Mouse (Mus musculus) neural tube, embryonic 10.5 days (tissue): ENCODE results near the gene Mecom.

Source experiments
- DNase-seq: peaks from one replicate; pipeline ENCODE4 v3.0.0-alpha.2; 2017; ENCODE audit warnings: low spot score; ENCODE audit errors: extremely low spot score

Mecom gene

GRCm38 (mm10) chr3:30361190-30361589 lies 186.6 kb downstream of the Mecom start:
- DNase-seq, result no peak

- peak; percentile 10 for DNase-seq
Observed at GRCm38 (mm10) chr3:30353878-30354727, 193.7 kb downstream of the Mecom start.

GRCm38 (mm10) chr3:30349279-30349678 lies 198.5 kb downstream of the Mecom start:
- DNase-seq, result no peak

- DNase-seq, result no peak
Observed at GRCm38 (mm10) chr3:30344151-30344550, 203.7 kb downstream of the Mecom start.

GRCm38 (mm10) chr3:30332337-30332736 lies 215.5 kb downstream of the Mecom start:
- DNase-seq, result no peak

GRCm38 (mm10) chr3:30330476-30330875 lies 217.3 kb downstream of the Mecom start:
- no peak for DNase-seq

GRCm38 (mm10) chr3:30330021-30330420 lies 217.8 kb downstream of the Mecom start:
- no peak for DNase-seq

GRCm38 (mm10) chr3:30314955-30315354 lies 232.9 kb downstream of the Mecom start:
- DNase-seq, result no peak

- DNase-seq, result no peak
Observed at GRCm38 (mm10) chr3:30308081-30308480, 239.7 kb downstream of the Mecom start.

GRCm38 (mm10) chr3:30307601-30308000 lies 240.2 kb downstream of the Mecom start:
- DNase-seq, result no peak

GRCm38 (mm10) chr3:30306080-30306479 lies 241.7 kb downstream of the Mecom start:
- no peak for DNase-seq

GRCm38 (mm10) chr3:30299460-30299859 lies 248.3 kb downstream of the Mecom start:
- DNase-seq, result no peak

GRCm38 (mm10) chr3:30294433-30294832 lies 253.4 kb downstream of the Mecom start:
- no peak for DNase-seq

- DNase-seq, result no peak
Observed at GRCm38 (mm10) chr3:30286529-30286928, 261.3 kb downstream of the Mecom start.

- DNase-seq, result no peak
Observed at GRCm38 (mm10) chr3:30284094-30284493, 263.7 kb downstream of the Mecom start.

- DNase-seq, result no peak
Observed at GRCm38 (mm10) chr3:30283562-30283961, 264.2 kb downstream of the Mecom start.

GRCm38 (mm10) chr3:30277569-30277968 lies 270.2 kb downstream of the Mecom start:
- no peak for DNase-seq

GRCm38 (mm10) chr3:30276099-30276498 lies 271.7 kb downstream of the Mecom start:
- DNase-seq, result no peak

- DNase-seq, result no peak
Observed at GRCm38 (mm10) chr3:30269253-30269652, 278.6 kb downstream of the Mecom start.

GRCm38 (mm10) chr3:30260945-30261344 lies 286.9 kb downstream of the Mecom start:
- no peak for DNase-seq

GRCm38 (mm10) chr3:30258421-30258820 lies 289.4 kb downstream of the Mecom start:
- DNase-seq, result no peak

- DNase-seq, result no peak
Observed at GRCm38 (mm10) chr3:30257776-30258175, 290.0 kb downstream of the Mecom start.

GRCm38 (mm10) chr3:30256896-30257295 lies 290.9 kb downstream of the Mecom start:
- no peak for DNase-seq
